Mouse (Mus musculus): ENCODE data around the gene Zfp97. TPM values are rescaled to one million over a fixed set of nuclear protein-coding genes. Genes with fewer than 3 reads are reported as not detected.
"Not testable (repeated sequence)": the region's sequence is repeated elsewhere in the genome, so short reads cannot be mapped to it uniquely, and the experiment has no call there.

Gene Zfp97
- polyA plus RNA-seq (2015; fragmentation: Nextera tagmentation; extraction: Ambion mirVana), result 5.7 and 6.1 TPM in 2 replicates

DNA sequence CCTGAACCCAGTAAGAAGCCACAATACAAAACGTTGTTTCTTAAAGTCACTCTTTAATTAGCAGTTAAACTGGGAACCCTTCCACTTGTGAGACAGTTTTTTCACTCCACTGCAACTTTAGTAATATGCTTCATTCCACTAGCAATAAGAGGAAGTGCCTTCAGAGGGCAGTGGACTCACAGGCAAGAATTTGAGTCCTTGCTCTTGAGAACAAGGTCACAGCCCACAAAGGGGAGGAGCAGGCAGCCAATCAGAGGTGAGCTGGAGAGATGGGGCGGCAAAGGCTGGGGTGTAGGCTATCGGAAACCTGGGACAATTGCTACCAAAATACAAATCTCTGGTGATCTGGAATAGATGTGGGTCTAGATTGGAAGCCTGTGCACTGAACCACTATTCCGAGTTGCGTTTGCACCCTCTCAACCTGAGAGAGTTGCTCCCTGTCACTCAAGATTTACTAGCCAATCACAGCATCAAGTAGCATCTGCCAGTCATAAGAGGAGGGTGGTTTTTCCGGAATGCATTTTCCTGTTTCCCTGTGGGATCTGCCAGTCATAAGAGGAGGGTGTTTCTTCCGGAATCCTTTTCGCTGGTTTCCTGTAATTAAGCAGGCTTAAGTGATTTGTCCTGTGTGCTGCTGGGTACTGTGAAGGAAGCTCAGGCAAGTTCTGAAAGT, at the start of gene Zfp97:
Zfp97 (plus strand) TSS at position 586 of the 673 bp plus-strand sequence.
- H3K4me1 ChIP-seq; H3K4me2 ChIP-seq (replicated peaks); H3K27me3 ChIP-seq; H3K4me3 ChIP-seq; H3K9me3 ChIP-seq; H3K36me3 ChIP-seq; H3K27ac ChIP-seq; H3K9ac ChIP-seq: not testable (repeated sequence)
- WGBS, result no CpG with 5 or more reads among the region's 8 CpGs
- peak; percentile 95 for ATAC-seq (ENCODE audit: low FRiP score, low read depth)

DNA sequence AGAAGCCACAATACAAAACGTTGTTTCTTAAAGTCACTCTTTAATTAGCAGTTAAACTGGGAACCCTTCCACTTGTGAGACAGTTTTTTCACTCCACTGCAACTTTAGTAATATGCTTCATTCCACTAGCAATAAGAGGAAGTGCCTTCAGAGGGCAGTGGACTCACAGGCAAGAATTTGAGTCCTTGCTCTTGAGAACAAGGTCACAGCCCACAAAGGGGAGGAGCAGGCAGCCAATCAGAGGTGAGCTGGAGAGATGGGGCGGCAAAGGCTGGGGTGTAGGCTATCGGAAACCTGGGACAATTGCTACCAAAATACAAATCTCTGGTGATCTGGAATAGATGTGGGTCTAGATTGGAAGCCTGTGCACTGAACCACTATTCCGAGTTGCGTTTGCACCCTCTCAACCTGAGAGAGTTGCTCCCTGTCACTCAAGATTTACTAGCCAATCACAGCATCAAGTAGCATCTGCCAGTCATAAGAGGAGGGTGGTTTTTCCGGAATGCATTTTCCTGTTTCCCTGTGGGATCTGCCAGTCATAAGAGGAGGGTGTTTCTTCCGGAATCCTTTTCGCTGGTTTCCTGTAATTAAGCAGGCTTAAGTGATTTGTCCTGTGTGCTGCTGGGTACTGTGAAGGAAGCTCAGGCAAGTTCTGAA, 57.7 kb downstream of the Zfp97 start:
- peak; percentile 96 for ATAC-seq (ENCODE audit: low FRiP score, low read depth)
- H3K27me3 ChIP-seq; H3K27ac ChIP-seq; H3K9me3 ChIP-seq; H3K4me3 ChIP-seq; H3K36me3 ChIP-seq; H3K4me1 ChIP-seq; H3K4me2 ChIP-seq (replicated peaks); H3K9ac ChIP-seq: not testable (repeated sequence)
- no CpG with 5 or more reads among the region's 8 CpGs for WGBS

DNA sequence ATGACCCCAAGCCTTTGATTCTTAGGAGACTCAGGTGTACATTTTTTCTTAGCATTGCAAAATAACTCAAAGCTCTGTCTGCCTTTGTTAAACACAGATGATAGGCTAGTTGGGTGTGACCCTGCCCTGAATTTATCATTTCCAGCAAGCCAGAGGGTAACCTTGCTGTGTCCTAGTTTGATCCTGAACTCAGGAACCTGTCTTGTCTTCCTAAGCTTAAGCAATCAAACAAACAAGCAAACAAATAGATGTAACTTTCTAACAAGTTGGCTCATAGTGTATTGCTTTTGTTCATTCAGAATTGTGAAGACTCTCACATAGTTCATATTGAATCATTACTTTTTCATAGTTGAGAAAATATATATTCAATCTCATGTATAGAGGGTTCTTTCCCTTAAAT, 73.5 kb downstream of the Zfp97 start:
- H3K9ac ChIP-seq; H3K27me3 ChIP-seq; H3K4me3 ChIP-seq; H3K4me2 ChIP-seq (replicated peaks); H3K27ac ChIP-seq; H3K4me1 ChIP-seq; ATAC-seq (ENCODE audit: low FRiP score, low read depth): not testable (repeated sequence)
- Histone ChIP-seq H3K9me3 (peaks cover 25% of the 10 kb centered on the region), H3K36me3 (peaks cover 22% of the 10 kb centered on the region)

DNA sequence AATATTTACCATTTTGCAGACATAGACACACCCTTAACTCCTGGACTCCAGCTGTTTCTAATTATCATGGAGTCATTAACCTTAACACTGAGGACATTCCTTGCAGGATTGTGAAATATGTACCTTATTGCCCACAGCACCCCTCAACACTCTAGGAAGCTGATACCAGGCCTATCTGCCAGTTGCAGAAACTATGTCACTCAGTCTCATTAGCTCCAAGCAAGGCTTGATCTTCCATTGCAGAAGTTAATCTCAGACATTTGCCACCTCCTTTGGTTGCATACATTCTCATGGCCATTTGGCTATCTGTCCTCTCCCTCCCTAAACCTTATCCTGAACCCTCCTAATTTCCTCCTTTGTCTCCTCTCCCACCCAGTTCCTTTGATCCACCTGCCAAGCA, 74.0 kb downstream of the Zfp97 start:
- Histone ChIP-seq H3K27ac (no peak overlapping the region), H3K4me1 (no peaks in the 10 kb centered on the region), H3K4me3 (no peak overlapping the region), H3K27me3 (no peaks in the 10 kb centered on the region), H3K4me2 (replicated peaks) (no peak overlapping the region), H3K9ac (no peak overlapping the region), H3K36me3 (peaks cover 22% of the 10 kb centered on the region), H3K9me3 (peaks cover 28% of the 10 kb centered on the region)
- ATAC-seq (ENCODE audit: low FRiP score, low read depth), result no peak

DNA sequence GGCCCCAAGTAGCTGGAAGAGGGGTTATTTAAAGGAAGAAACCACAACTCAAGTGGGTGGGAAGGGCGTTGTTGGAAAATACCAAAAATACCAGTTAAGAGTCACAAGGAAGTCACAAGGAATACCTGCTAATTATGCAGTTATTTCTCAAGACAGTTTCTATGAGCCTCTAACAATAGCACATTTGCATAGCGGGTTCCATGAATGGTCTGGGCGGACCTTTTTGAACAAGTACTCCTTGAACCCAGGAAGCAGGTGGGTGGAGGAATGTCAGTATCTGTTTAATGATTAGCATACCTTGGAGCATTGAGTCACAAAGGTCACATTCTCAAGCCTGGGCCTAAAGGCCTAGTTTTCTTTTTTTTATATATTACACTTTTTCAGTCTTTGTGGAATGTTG, 74.9 kb downstream of the Zfp97 start:
- Histone ChIP-seq H3K36me3 (peaks cover 25% of the 10 kb centered on the region), H3K9me3 (peaks cover 32% of the 10 kb centered on the region)
- not testable (repeated sequence) for H3K27ac ChIP-seq; H3K27me3 ChIP-seq; H3K9ac ChIP-seq; ATAC-seq (ENCODE audit: low FRiP score, low read depth); H3K4me2 ChIP-seq (replicated peaks); H3K4me3 ChIP-seq; H3K4me1 ChIP-seq
- 96% methylated on average over 3 of the region's 3 CpGs for WGBS

Other genes starting within 250 kb of the Zfp97 start
- 5.8 and 6.2 TPM in 2 replicates for gene Zfp960, start 57.3 kb upstream of the Zfp97 start, polyA plus RNA-seq (2015; fragmentation: Nextera tagmentation; extraction: Ambion mirVana)

All from limb, embryonic 13.5 days (tissue).